Comparison of ENCODE assay signal across 8 mouse cellular contexts in the genomic region with DNA sequence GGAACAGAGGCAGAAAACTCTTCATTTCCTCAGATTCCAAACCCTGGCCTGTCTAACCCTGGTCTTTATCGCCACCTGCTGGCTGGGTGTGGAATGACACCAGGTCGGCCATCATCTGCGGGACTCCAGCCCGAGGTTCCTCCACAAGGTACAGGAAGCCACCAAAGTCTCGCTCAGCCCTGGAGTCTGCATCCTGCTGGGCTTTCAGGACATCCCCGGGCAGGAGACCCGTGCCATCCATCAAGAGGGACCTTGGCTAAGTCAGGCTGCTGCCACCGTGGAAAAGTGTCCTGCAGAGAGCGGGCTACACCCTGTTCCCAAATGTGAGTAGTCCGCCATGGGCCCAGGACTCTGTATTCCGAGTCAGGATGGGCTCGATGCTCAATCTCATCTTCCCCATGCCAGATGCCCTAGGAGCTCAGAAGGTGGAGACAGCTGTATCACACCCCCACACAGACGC.
A peak's percentile ranks its signal among the peaks of the same experiment; 100 is the strongest.
DNase-seq lines count a peak whose midpoint lies in the region; ATAC-seq and TF ChIP-seq lines count a peak whose summit lies in the region.

No protein-coding gene starts in this region.

- H3K36me3 ChIP-seq in heart, embryonic 12.5 days, result no peaks in the 10 kb centered on the region
- no peaks in the 10 kb centered on the region for H3K36me3 ChIP-seq in kidney, embryonic 16.5 days (ENCODE audit: insufficient read depth, low read length)
- no peaks in the 10 kb centered on the region for H3K36me3 ChIP-seq in liver, adult 2 months (ENCODE audit: control insufficient read depth, insufficient read depth, low read length)
- H3K36me3 ChIP-seq in myocyte (ENCODE audit: control insufficient read depth, insufficient read depth), result no peaks in the 10 kb centered on the region

- no peak overlapping the region for H3ac ChIP-seq in myocyte (ENCODE audit: control insufficient read depth, insufficient read length)

- no peaks in the 10 kb centered on the region; the same call in 1 of the 2 replicates for H3K27me3 ChIP-seq in heart, embryonic 12.5 days (replicated peaks)
- H3K27me3 ChIP-seq in kidney, embryonic 16.5 days (ENCODE audit: insufficient read depth, low read length), result peaks cover 9% of the 10 kb centered on the region; the same call in 1 of the 2 replicates
- H3K27me3 ChIP-seq in liver, adult 2 months (ENCODE audit: control insufficient read depth, insufficient read depth, low read length), result no peaks in the 10 kb centered on the region
- H3K27me3 ChIP-seq in myocyte (ENCODE audit: control insufficient read depth, insufficient read depth, insufficient read length), result no peaks in the 10 kb centered on the region

- TF ChIP-seq CTCF in bone marrow, adult 2 months (IDR thresholded peaks at IDR 0.05; ENCODE audit: control insufficient read depth, insufficient read depth, low read length), result peak; percentile 98
- peak; percentile 97 for TF ChIP-seq CTCF in liver, adult 2 months (IDR thresholded peaks at IDR 0.05; ENCODE audit: low read depth, low read length)

- peak; percentile 73 for ATAC-seq in erythroblast, adult 5-6 weeks (replicated peaks; ENCODE audit: low FRiP score, poor library complexity, severe bottlenecking)
- ATAC-seq in heart, embryonic 12.5 days (ENCODE audit: insufficient number of reproducible peaks, low FRiP score), result peak; percentile 29; the same call in 1 of the 2 replicates
- peak; percentile 58 for ATAC-seq in kidney, embryonic 16.5 days (ENCODE audit: low FRiP score, low TSS enrichment)

- 0 out of 2 replicates have a peak, but pooled peaks cover 3% of the 10 kb centered on the region for H3K9me3 ChIP-seq in heart, embryonic 12.5 days (replicated peaks)
- H3K9me3 ChIP-seq in kidney, embryonic 16.5 days (ENCODE audit: low read length), result no peaks in the 10 kb centered on the region

- no peak overlapping the region for H3K27ac ChIP-seq in bone marrow, adult 2 months (ENCODE audit: control insufficient read depth, insufficient read depth, low read depth, low read length, poor library complexity)
- no peak overlapping the region for H3K27ac ChIP-seq in heart, embryonic 12.5 days (ENCODE audit: poor library complexity, severe bottlenecking)
- no peak overlapping the region for H3K27ac ChIP-seq in kidney, embryonic 16.5 days (ENCODE audit: low read length)
- H3K27ac ChIP-seq in liver, adult 2 months (replicated peaks; ENCODE audit: insufficient read depth, low read depth, low read length), result no peak overlapping the region

- H3K79me2 ChIP-seq in liver, adult 2 months (ENCODE audit: control insufficient read depth, insufficient read depth, low read length), result no peaks in the 10 kb centered on the region
- no peaks in the 10 kb centered on the region for H3K79me2 ChIP-seq in myocyte (ENCODE audit: control insufficient read depth, insufficient read depth)

- no peak for TF ChIP-seq POLR2A in bone marrow, adult 2 months (IDR thresholded peaks at IDR 0.05; ENCODE audit: borderline replicate concordance, control insufficient read depth, low read depth, low read length)
- TF ChIP-seq POLR2A in liver, adult 2 months (IDR thresholded peaks at IDR 0.05; ENCODE audit: extremely low read depth, insufficient read depth, low read length), result no peak
- no peak for TF ChIP-seq POLR2A in myocyte (IDR thresholded peaks at IDR 0.05; ENCODE audit: insufficient read length, low read depth)

- no peak overlapping the region for H3K4me3 ChIP-seq in bone marrow, adult 2 months (replicated peaks; ENCODE audit: control insufficient read depth, low read depth, low read length)
- peak overlapping the region; percentile 27 for H3K4me3 ChIP-seq in heart, embryonic 12.5 days
- H3K4me3 ChIP-seq in kidney, embryonic 16.5 days (ENCODE audit: low read length), result peak overlapping the region; percentile 28
- H3K4me3 ChIP-seq in liver, adult 2 months (ENCODE audit: insufficient read depth, low read depth, low read length), result no peak overlapping the region
- H3K4me3 ChIP-seq in myocyte, result no peak overlapping the region

- 11% methylated on average over 13 of the region's 13 CpGs for WGBS in bone marrow, adult 2 months
- WGBS in heart, embryonic 12.5 days, result 11% methylated on average over 13 of the region's 13 CpGs
- 15% methylated on average over 13 of the region's 13 CpGs for WGBS in kidney, embryonic 16.5 days
- WGBS in liver, adult 2 months, result 12% methylated on average over 13 of the region's 13 CpGs

- H3K9ac ChIP-seq in heart, embryonic 12.5 days, result peak overlapping the region; percentile 67
- H3K9ac ChIP-seq in kidney, embryonic 16.5 days (replicated peaks; ENCODE audit: low read length), result peak overlapping the region; percentile 57
- no peak overlapping the region for H3K9ac ChIP-seq in liver, adult 2 months (ENCODE audit: low read depth, low read length)

- DNase-seq in 416B (ENCODE audit: low read depth), result peak; percentile 71
- DNase-seq in liver, adult 2 months (ENCODE audit: extremely low read depth, low read depth, low spot score), result no peak
- peak; percentile 85 to 96 for DNase-seq in spleen, postnatal 4 days (ENCODE audit: low spot score in 2 of 2)

- H3K4me1 ChIP-seq in bone marrow, adult 2 months (ENCODE audit: control insufficient read depth, insufficient read depth, low read length), result no peaks in the 10 kb centered on the region
- H3K4me1 ChIP-seq in heart, embryonic 12.5 days (replicated peaks), result peaks cover 22% of the 10 kb centered on the region
- H3K4me1 ChIP-seq in kidney, embryonic 16.5 days (ENCODE audit: insufficient read depth, low read length), result peaks cover 6% of the 10 kb centered on the region
- H3K4me1 ChIP-seq in liver, adult 2 months (ENCODE audit: control insufficient read depth, insufficient read depth, low read length), result no peaks in the 10 kb centered on the region

- peak overlapping the region; percentile 69 for H3K4me2 ChIP-seq in heart, embryonic 12.5 days
- H3K4me2 ChIP-seq in kidney, embryonic 16.5 days (replicated peaks; ENCODE audit: low read depth, low read length), result peak overlapping the region; percentile 44
- H3K4me2 ChIP-seq in myocyte (ENCODE audit: low read depth), result peak overlapping the region; percentile 56

TF ChIP-seq in myocyte, 11 proteins besides CTCF, POLR2A, EP300 and RAD21:
- TF ChIP-seq E2F4 (IDR thresholded peaks at IDR 0.05; ENCODE audit: insufficient read depth) (no peak), USF1 (IDR thresholded peaks at IDR 0.05; ENCODE audit: low read depth) (no peak), REST (IDR thresholded peaks at IDR 0.05; ENCODE audit: insufficient read depth, insufficient read length) (no peak), CEBPB (IDR thresholded peaks at IDR 0.05; ENCODE audit: insufficient read depth, poor library complexity, severe bottlenecking) (no peak), TCF12 (IDR thresholded peaks at IDR 0.05; ENCODE audit: insufficient read depth, poor library complexity, severe bottlenecking) (no peak), MAX (IDR thresholded peaks at IDR 0.05; ENCODE audit: low read depth) (no peak), POLR2AphosphoS2 (IDR thresholded peaks at IDR 0.05; ENCODE audit: insufficient read length, low read depth) (no peak), TCF3 (IDR thresholded peaks at IDR 0.05; ENCODE audit: insufficient read length, low read depth) (no peak)

Comparison
In these comparisons a context has a peak if more than half of its experiments do, and no peak if none do; other contexts are left out.
1. H3K4me3 ChIP-seq: peak in heart, embryonic 12.5 days (single experiment) and kidney, embryonic 16.5 days (single experiment); none in bone marrow, adult 2 months (single experiment), liver, adult 2 months (single experiment) and myocyte (single experiment).
2. Peak in every context shown above with its lines, with median percentiles within 50 percentile points of each other: ATAC-seq and H3K4me2 ChIP-seq.